Mouse (Mus musculus): Measurements from ENCODE around the gene Prpf6. TPM values are rescaled to one million over a fixed set of nuclear protein-coding genes. Genes with fewer than 3 reads are reported as not detected.
A peak's percentile ranks its signal among the peaks of the same experiment; 100 is the strongest.

Prpf6 gene
- polyA plus RNA-seq, 1 experiment, result 44.2 TPM

DNA sequence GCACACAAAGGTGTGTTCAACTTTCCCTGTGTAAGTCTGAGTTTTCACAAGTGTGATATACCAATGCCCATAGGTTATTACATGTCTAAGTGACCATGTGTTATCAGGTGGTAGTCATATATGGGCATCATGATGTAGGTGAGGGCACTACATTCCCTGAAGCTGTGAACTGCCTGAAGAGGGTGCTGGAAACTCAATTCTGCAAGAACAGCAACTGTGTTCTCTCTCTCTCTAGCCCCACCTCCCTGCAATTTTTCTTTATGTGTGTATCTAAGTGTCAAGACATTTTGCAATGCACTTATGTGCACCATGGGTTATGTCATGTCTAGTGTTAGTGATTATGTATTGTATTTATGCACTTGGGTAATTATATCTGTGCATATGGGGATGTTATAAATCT lies 2.3 kb downstream of the Prpf6 start:
- H3K27ac ChIP-seq (ENCODE audit: insufficient read depth, low read length), result no peak overlapping the region
- no peaks in the 10 kb centered on the region for H3K27me3 ChIP-seq (ENCODE audit: control insufficient read depth, insufficient read depth, low read length)
- no peak for DNase-seq
- H3K4me3 ChIP-seq (replicated peaks; ENCODE audit: insufficient read depth, low read depth, low read length), result no peak overlapping the region
- peaks cover 22% of the 10 kb centered on the region for H3K4me1 ChIP-seq (ENCODE audit: control insufficient read depth, insufficient read depth, low read length)
- TF ChIP-seq POLR2A (IDR thresholded peaks at IDR 0.05; ENCODE audit: borderline replicate concordance, insufficient read depth, low read length) (no peak), CTCF (IDR thresholded peaks at IDR 0.05; ENCODE audit: borderline replicate concordance, insufficient read depth, low read depth, low read length) (no peak)

DNA sequence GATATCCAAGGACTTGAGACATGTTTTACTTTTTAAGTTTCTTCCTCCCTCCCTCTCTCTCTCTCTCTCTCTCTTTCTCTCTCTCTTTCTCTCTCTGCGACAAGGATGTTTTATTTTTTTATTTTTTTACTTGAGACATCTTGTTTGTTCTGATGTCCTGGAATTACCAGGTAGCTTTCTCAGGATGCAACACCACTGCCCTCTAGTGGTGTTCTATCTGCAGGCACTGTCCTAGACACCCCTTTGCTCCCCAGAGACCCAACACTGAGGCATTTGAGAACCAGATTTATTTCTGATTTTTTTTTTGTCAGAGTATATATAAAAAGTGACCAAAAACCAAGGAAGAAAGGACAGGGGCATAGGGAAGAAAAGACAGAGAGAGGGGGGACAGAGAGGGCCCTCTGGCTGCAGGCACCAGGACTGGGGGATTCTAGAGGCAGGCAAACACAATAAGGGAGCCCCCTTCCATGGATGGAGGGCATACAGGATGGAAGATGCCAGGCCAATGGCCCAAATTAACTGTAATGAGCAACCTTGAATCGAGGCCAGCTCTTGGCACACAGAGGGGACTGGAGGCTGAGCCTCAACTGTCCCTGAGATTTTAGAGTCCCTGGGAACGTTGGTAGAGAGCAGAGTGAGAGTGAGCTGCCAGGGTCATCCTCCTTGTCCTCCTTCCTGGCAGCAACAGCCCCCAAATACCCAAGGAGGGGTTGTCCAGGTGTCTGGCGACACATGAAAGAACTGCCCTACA lies 3.5 kb downstream of the Prpf6 start:
- DNase-seq, result peak; percentile 65 to 78
- H3K4me3 ChIP-seq (replicated peaks; ENCODE audit: insufficient read depth, low read depth, low read length), result no peak overlapping the region
- TF ChIP-seq CTCF (IDR thresholded peaks at IDR 0.05; ENCODE audit: borderline replicate concordance, insufficient read depth, low read depth, low read length), result peak; percentile 81
- TF ChIP-seq POLR2A (IDR thresholded peaks at IDR 0.05; ENCODE audit: borderline replicate concordance, insufficient read depth, low read length), result no peak
- WGBS, result 22% methylated on average over 4 of the region's 4 CpGs
- no peak overlapping the region for H3K27ac ChIP-seq (ENCODE audit: insufficient read depth, low read length)
- no peaks in the 10 kb centered on the region for H3K27me3 ChIP-seq (ENCODE audit: control insufficient read depth, insufficient read depth, low read length)
- H3K4me1 ChIP-seq (ENCODE audit: control insufficient read depth, insufficient read depth, low read length), result peaks cover 16% of the 10 kb centered on the region

DNA sequence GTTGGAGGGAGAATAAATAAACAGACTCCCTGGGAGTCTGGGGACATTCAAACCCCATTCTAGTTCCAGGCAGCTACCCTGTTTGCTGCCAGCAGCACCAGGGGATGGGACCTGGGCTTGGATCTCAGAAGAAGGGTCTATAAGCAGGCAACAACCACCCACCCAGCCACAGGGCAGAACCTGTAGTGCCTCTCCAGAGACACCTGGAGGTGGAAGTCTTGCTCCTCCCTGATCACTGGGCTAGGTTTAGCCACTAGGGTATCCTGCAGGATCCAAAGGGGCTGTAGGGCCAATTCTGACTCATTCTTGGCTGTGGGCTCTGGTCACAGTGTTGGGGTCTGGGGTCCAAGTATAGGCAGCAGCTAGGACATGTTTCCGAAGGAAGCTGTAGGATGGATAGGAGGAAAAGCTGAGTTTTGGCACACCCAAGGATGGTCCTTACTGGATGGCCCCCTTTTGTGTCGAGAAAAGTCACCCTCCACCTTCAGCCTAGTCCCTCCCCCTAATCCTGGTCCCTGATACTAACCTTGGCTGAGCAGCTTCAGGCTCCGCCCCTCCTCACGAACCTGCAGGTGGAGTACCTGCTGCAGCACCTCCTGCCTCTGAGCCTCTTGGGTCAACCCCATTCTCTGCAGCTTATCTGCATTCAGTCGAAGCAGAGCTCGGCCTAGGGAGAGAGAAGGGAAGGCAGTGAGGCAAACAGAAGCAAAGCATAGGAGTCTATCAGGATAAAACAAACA lies 4.7 kb downstream of the Prpf6 start:
- peak in 1 of 2 experiments; percentile 25 for DNase-seq
- H3K27ac ChIP-seq (ENCODE audit: insufficient read depth, low read length), result no peak overlapping the region
- WGBS, result 73% methylated on average over 6 of the region's 6 CpGs
- TF ChIP-seq POLR2A (IDR thresholded peaks at IDR 0.05; ENCODE audit: borderline replicate concordance, insufficient read depth, low read length), result no peak
- no peak for TF ChIP-seq CTCF (IDR thresholded peaks at IDR 0.05; ENCODE audit: borderline replicate concordance, insufficient read depth, low read depth, low read length)
- H3K4me3 ChIP-seq (replicated peaks; ENCODE audit: insufficient read depth, low read depth, low read length), result no peak overlapping the region
- H3K4me1 ChIP-seq (ENCODE audit: control insufficient read depth, insufficient read depth, low read length), result peaks cover 17% of the 10 kb centered on the region
- H3K27me3 ChIP-seq (ENCODE audit: control insufficient read depth, insufficient read depth, low read length), result no peaks in the 10 kb centered on the region

GRCm38 (mm10) chr2:181597378-181598061 lies 5.9 kb downstream of the Prpf6 start:
- DNase-seq, result peak; percentile 35 to 39
- Histone ChIP-seq H3K4me1 (ENCODE audit: control insufficient read depth, insufficient read depth, low read length) (peaks cover 13% of the 10 kb centered on the region), H3K27me3 (ENCODE audit: control insufficient read depth, insufficient read depth, low read length) (no peaks in the 10 kb centered on the region), H3K4me3 (replicated peaks; ENCODE audit: insufficient read depth, low read depth, low read length) (no peak overlapping the region), H3K27ac (ENCODE audit: insufficient read depth, low read length) (no peak overlapping the region)
- whole genome bisulfite sequencing, result 54% methylated on average over 7 of the region's 7 CpGs
- TF ChIP-seq CTCF (IDR thresholded peaks at IDR 0.05; ENCODE audit: borderline replicate concordance, insufficient read depth, low read depth, low read length) (no peak), POLR2A (IDR thresholded peaks at IDR 0.05; ENCODE audit: borderline replicate concordance, insufficient read depth, low read length) (no peak)

DNA sequence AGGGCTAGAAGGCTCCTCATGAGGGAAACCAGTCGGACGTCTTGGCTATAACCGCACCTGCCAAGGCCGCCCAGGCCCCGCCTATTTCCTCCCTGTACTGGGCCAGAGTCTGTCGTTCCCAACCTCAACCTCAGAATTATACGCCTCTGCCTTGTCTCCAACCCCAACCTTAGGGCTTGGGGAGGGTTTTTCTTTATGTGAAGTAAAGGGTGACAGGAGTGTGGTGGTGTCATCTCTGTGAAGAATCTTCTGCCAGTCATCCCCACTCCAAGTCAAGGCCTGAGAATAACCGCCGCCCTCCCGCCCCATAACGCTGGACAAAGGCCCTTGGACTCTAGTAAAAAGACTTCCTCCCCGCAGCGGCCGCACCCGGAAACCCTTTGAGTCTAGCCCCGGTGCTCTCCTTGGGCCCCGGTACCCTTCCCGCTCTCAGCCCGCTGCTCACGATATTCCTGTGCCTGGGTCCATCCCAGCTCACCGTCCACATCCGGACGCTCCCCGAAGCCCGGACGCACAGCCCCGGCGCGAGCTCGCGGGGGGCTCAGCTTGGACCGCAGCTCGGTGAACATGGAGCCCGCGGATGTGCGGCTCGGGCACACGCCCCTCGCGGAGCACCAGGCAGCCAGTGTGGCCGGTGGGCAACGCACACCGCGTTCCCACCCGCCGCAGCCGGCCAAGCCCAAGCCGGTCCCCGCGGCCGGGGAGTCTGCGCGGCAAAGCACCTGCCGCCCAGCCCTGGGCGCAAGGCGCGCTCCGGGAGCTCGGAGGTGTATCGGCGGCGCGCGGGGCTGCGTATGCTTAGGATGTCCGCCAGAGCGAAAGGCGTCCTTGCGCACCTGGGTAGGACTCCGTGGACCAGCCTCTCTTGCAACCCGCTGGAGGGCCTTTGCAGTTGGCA lies 7.0 kb downstream of the Prpf6 start, which contains the start of gene Samd10:
TSS of gene Samd10 (minus strand) at position 759 of the 898 bp plus-strand sequence.
- H3K4me3 ChIP-seq (replicated peaks; ENCODE audit: insufficient read depth, low read depth, low read length), result peak within 1 kb of the TSS; percentile 54
- no peaks in the 10 kb centered on the region for H3K27me3 ChIP-seq (ENCODE audit: control insufficient read depth, insufficient read depth, low read length)
- peaks cover 13% of the 10 kb centered on the region for H3K4me1 ChIP-seq (ENCODE audit: control insufficient read depth, insufficient read depth, low read length)
- peak; percentile 84 to 85 for DNase-seq
- TF ChIP-seq CTCF (IDR thresholded peaks at IDR 0.05; ENCODE audit: borderline replicate concordance, insufficient read depth, low read depth, low read length), result 0 out of 2 replicates have a peak, but pooled peaks have one; percentile 1
- TF ChIP-seq POLR2A (IDR thresholded peaks at IDR 0.05; ENCODE audit: borderline replicate concordance, insufficient read depth, low read length), result peak; percentile 78
- peak within 1 kb of the TSS; percentile 91 for H3K27ac ChIP-seq (ENCODE audit: insufficient read depth, low read length)
- under 1% methylated on average over 71 of the region's 71 CpGs for WGBS

- WGBS, result 60% methylated on average over 6 of the region's 6 CpGs
- DNase-seq, result no peak
- H3K4me1 ChIP-seq (ENCODE audit: control insufficient read depth, insufficient read depth, low read length), result peaks cover 13% of the 10 kb centered on the region
Observed at GRCm38 (mm10) chr2:181600226-181600758, 8.6 kb downstream of the Prpf6 start.

More at GRCm38 (mm10) chr2:181600226-181600758, 8.6 kb downstream of the Prpf6 start:
- H3K27me3 ChIP-seq (ENCODE audit: control insufficient read depth, insufficient read depth, low read length), result no peaks in the 10 kb centered on the region
- H3K27ac ChIP-seq (ENCODE audit: insufficient read depth, low read length), result peak overlapping the region; percentile 91; the same call in 1 of the 2 replicates
- no peak for TF ChIP-seq POLR2A (IDR thresholded peaks at IDR 0.05; ENCODE audit: borderline replicate concordance, insufficient read depth, low read length)
- no peak for TF ChIP-seq CTCF (IDR thresholded peaks at IDR 0.05; ENCODE audit: borderline replicate concordance, insufficient read depth, low read depth, low read length)
- H3K4me3 ChIP-seq (replicated peaks; ENCODE audit: insufficient read depth, low read depth, low read length), result peak overlapping the region; percentile 90
